Mouse (Mus musculus) kidney, embryonic 16.5 days (tissue): ENCODE data around the gene Lsamp. TPM values are rescaled to one million over a fixed set of nuclear protein-coding genes. Genes with fewer than 3 reads are reported as not detected.

Experiments used
- ATAC-seq: fragments of 200-750 bp; cut with Nextera tagmentation; 2 replicates; pipeline ENCODE4 v1.8.0; 2017; ENCODE audit warnings: moderate TSS enrichment; ENCODE audit not compliant: low FRiP score, low TSS enrichment
- H3K27ac ChIP-seq: fragments of 300-500 bp; sonication (generic); 2 replicates; pipeline ENCODE4 v1.5.1; 2014; ENCODE audit warnings: low read length
- H3K27me3 ChIP-seq: fragments of 300-500 bp; sonication (generic); 2 replicates; pipeline ENCODE4 v1.6.1; 2014; ENCODE audit warnings: low read length, control low read depth, mixed read lengths; ENCODE audit not compliant: insufficient read depth
- H3K36me3 ChIP-seq: fragments of 300-500 bp; sonication (generic); 2 replicates; pipeline ENCODE4 v1.6.1; 2014; ENCODE audit warnings: low read length, control low read depth, mixed read lengths; ENCODE audit not compliant: insufficient read depth
- H3K4me1 ChIP-seq: fragments of 300-500 bp; sonication (generic); 2 replicates; pipeline ENCODE4 v1.6.1; 2014; ENCODE audit warnings: low read length, control low read depth, mixed read lengths; ENCODE audit not compliant: insufficient read depth
- H3K4me2 ChIP-seq: fragments of 300-500 bp; sonication (generic); replicated peaks from 2 replicates; pipeline ENCODE4 v1.6.1; 2014; ENCODE audit warnings: low read depth, low read length
- H3K4me3 ChIP-seq: fragments of 300-500 bp; sonication (generic); 2 replicates; pipeline ENCODE4 v1.5.1; 2014; ENCODE audit warnings: mild to moderate bottlenecking, low read length
- H3K9ac ChIP-seq: fragments of 300-500 bp; sonication (generic); replicated peaks from 2 replicates; pipeline ENCODE4 v1.6.1; 2014; ENCODE audit warnings: low read length
- H3K9me3 ChIP-seq: fragments of 300-500 bp; sonication (generic); 2 replicates; pipeline ENCODE4 v1.6.1; 2016; ENCODE audit warnings: low read length, control low read depth
- WGBS: fragments of 180-500 bp; shearing (Covaris S2); extraction: QIAGEN DNeasy Blood & Tissue Kit; methylation state at CpG from one replicate; pipeline ENCODE4 v1.1.7; 2014; 5-methylcytosine and 5-hydroxymethylcytosine counted together
- polyA plus RNA-seq: library from polyadenylated mRNA; unstranded; fragments of >200 nt; fragmentation: Nextera tagmentation; extraction: Ambion mirVana; gene quantifications from 2 replicates; pipeline ENCODE4 v1.2.1, GENCODE M21; 2015

Lsamp gene
- polyA plus RNA-seq, 1 experiment from 2014 or later, result 3.4 TPM

DNA sequence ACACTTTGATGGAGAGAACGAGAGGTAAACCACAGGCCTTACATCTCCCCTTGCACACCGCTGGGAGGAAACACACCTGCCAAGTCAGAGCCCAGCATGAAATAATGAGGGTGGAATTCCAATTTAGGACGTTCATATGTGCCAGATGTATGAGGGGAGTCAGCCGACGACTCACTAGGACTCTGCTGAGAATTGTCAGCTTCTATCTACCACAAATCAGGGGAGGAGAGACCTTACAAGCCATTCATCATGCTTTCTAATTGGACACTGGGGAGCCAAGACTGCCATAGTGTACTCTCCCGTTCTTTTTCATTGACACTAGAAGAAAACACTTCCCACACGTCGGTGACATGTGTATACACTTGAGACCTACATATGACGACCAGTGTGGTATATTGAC is 2173.7 kb downstream of the Lsamp start:
- no peaks in the 10 kb centered on the region for H3K27me3 ChIP-seq
- WGBS, result 49% methylated on average over 9 of the region's 9 CpGs
- H3K9ac ChIP-seq, result no peak overlapping the region
- H3K36me3 ChIP-seq, result no peaks in the 10 kb centered on the region
- no peaks in the 10 kb centered on the region for H3K9me3 ChIP-seq
- ATAC-seq, result no peak
- H3K4me1 ChIP-seq, result peaks cover 2% of the 10 kb centered on the region; the same call in 1 of the 2 replicates
- no peak overlapping the region for H3K27ac ChIP-seq
- no peak overlapping the region for H3K4me2 ChIP-seq
- no peak overlapping the region for H3K4me3 ChIP-seq

- H3K4me1 ChIP-seq, result no peaks in the 10 kb centered on the region
- peak; percentile 75; the same call in 1 of the 2 replicates for ATAC-seq
- H3K9ac ChIP-seq, result no peak overlapping the region
- H3K27me3 ChIP-seq, result no peaks in the 10 kb centered on the region
- no peaks in the 10 kb centered on the region for H3K36me3 ChIP-seq
- H3K4me3 ChIP-seq, result no peak overlapping the region
- H3K4me2 ChIP-seq, result no peak overlapping the region
- H3K27ac ChIP-seq, result no peak overlapping the region
- H3K9me3 ChIP-seq, result no peaks in the 10 kb centered on the region
Measured at GRCm38 (mm10) chr16:42164941-42165340, 2180.8 kb downstream of the Lsamp start.

GRCm38 (mm10) chr16:42168292-42168691 is 2184.1 kb downstream of the Lsamp start:
- Histone ChIP-seq H3K36me3 (no peaks in the 10 kb centered on the region), H3K27ac (no peak overlapping the region), H3K4me3 (no peak overlapping the region), H3K4me2 (no peak overlapping the region), H3K4me1 (no peaks in the 10 kb centered on the region), H3K9ac (no peak overlapping the region), H3K27me3 (no peaks in the 10 kb centered on the region), H3K9me3 (no peaks in the 10 kb centered on the region)
- 90% methylated on average over 9 of the region's 9 CpGs for whole genome bisulfite sequencing
- ATAC-seq, result no peak

GRCm38 (mm10) chr16:42169447-42170140 is 2185.4 kb downstream of the Lsamp start:
- no peaks in the 10 kb centered on the region for H3K36me3 ChIP-seq
- H3K9ac ChIP-seq, result no peak overlapping the region
- H3K27me3 ChIP-seq, result no peaks in the 10 kb centered on the region
- no peaks in the 10 kb centered on the region for H3K9me3 ChIP-seq
- no peaks in the 10 kb centered on the region for H3K4me1 ChIP-seq
- peak; percentile 59; the same call in 1 of the 2 replicates for ATAC-seq
- no peak overlapping the region for H3K4me2 ChIP-seq
- H3K4me3 ChIP-seq, result no peak overlapping the region
- H3K27ac ChIP-seq, result no peak overlapping the region
- 23% methylated on average over 8 of the region's 8 CpGs for WGBS

- Histone ChIP-seq H3K9ac (no peak overlapping the region), H3K4me2 (no peak overlapping the region), H3K9me3 (no peaks in the 10 kb centered on the region), H3K4me3 (no peak overlapping the region), H3K36me3 (no peaks in the 10 kb centered on the region), H3K27ac (no peak overlapping the region), H3K4me1 (no peaks in the 10 kb centered on the region), H3K27me3 (no peaks in the 10 kb centered on the region)
- 29% methylated on average over 11 of the region's 11 CpGs for WGBS
- no peak for ATAC-seq
Measured at GRCm38 (mm10) chr16:42172476-42172875, 2188.3 kb downstream of the Lsamp start.

- no peak for ATAC-seq
- H3K27ac ChIP-seq, result no peak overlapping the region
Measured at GRCm38 (mm10) chr16:42178866-42179265, 2194.7 kb downstream of the Lsamp start.

DNA sequence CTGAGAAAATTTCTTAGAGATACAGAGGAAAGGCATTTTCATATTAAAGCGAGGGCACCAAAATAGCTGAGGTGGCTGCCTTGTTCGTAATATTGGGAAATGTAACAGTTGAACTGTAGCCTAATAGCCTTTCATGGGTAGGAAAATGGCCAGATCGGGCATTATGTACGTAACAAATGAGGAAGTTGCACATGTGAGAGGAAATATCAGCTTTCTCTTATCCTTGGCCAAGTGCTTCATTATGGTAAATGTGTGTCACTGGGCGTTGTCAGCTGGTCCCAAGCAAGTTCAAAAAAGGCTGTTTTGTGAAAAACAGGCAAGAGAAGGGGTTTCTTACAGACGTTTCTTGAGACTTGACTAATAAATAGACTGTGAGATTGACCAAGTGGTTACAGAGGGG is 2195.9 kb downstream of the Lsamp start:
- Histone ChIP-seq H3K4me2 (no peak overlapping the region), H3K36me3 (no peaks in the 10 kb centered on the region), H3K27me3 (no peaks in the 10 kb centered on the region), H3K4me1 (no peaks in the 10 kb centered on the region), H3K4me3 (no peak overlapping the region), H3K9me3 (no peaks in the 10 kb centered on the region), H3K9ac (no peak overlapping the region), H3K27ac (no peak overlapping the region)
- ATAC-seq, result no peak
- WGBS, result 80% methylated on average over 6 of the region's 6 CpGs

More at GRCm38 (mm10) chr16:42178866-42179265, 2194.7 kb downstream of the Lsamp start:
- H3K9ac ChIP-seq, result no peak overlapping the region
- no peaks in the 10 kb centered on the region for H3K4me1 ChIP-seq
- no peaks in the 10 kb centered on the region for H3K9me3 ChIP-seq
- H3K27me3 ChIP-seq, result no peaks in the 10 kb centered on the region
- WGBS, result 73% methylated on average over 3 of the region's 3 CpGs
- no peak overlapping the region for H3K4me2 ChIP-seq
- H3K36me3 ChIP-seq, result no peaks in the 10 kb centered on the region
- H3K4me3 ChIP-seq, result no peak overlapping the region

DNA sequence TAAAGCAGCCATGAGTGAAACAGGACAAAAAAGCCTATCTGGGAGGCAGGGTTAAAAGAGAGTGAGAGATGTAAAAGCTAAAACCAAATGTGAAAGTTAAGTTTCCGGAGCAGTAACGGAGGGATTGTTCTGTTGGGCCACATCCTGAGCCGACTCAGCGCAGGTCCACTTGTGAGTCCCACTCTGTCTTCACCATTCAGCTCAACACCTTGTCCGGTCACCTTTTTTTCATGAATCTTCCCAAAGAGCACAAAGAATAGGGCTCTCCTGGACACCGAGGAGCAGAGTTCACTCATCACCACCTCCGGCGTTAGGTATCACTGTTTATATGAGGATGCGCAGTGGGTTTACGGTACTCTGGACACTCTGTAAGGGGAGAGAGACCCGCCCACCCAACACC is 2196.3 kb downstream of the Lsamp start:
- H3K4me1 ChIP-seq, result no peaks in the 10 kb centered on the region
- no peaks in the 10 kb centered on the region for H3K36me3 ChIP-seq
- H3K27me3 ChIP-seq, result no peaks in the 10 kb centered on the region
- no peaks in the 10 kb centered on the region for H3K9me3 ChIP-seq
- 82% methylated on average over 11 of the region's 11 CpGs for WGBS
- H3K4me2 ChIP-seq, result no peak overlapping the region
- H3K9ac ChIP-seq, result no peak overlapping the region
- no peak overlapping the region for H3K4me3 ChIP-seq
- no peak overlapping the region for H3K27ac ChIP-seq
- no peak for ATAC-seq

DNA sequence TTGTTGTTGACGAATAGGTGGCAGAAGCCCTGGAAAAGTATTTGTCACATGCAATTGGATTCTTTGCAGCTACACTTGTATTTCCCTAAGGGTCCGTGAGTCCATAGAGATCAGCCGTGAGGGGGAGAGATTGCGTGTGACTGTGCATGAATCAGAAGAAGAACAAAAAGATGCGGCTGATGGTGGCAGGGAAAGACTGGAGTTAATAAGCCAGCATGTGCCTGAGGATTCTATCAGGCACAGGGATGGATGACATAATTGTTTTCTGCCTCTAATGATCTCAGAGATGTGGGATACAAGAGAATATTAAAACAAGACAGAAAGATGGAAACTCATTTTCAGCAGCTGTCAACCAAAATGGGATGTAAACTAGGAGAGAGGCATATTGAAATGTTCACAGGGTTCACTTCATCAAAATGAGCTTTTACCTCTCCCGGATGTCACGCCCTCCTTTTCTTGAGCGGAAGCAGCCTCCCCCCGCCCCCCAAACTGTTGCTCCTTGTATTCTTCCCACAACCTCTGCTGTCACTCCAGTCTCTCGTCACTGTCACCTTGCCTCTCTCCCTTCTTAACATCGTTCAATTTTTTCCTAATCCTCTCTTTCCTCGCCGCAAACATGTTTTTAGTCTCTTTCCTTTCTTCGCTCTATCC is 2205.4 kb downstream of the Lsamp start:
- H3K4me1 ChIP-seq, result 0 out of 2 replicates have a peak, but pooled peaks cover 5% of the 10 kb centered on the region
- peak overlapping the region; percentile 57 for H3K4me3 ChIP-seq
- H3K9me3 ChIP-seq, result no peaks in the 10 kb centered on the region
- 35% methylated on average over 13 of the region's 14 CpGs for WGBS
- peak overlapping the region; percentile 87 for H3K4me2 ChIP-seq
- peak overlapping the region; percentile 83 for H3K9ac ChIP-seq
- H3K27ac ChIP-seq, result peak overlapping the region; percentile 95; the same call in 1 of the 2 replicates
- H3K36me3 ChIP-seq, result no peaks in the 10 kb centered on the region
- no peaks in the 10 kb centered on the region for H3K27me3 ChIP-seq
- peak; percentile 41 for ATAC-seq
